Mouse (Mus musculus) bone marrow, adult 2 months (tissue): ENCODE data around the gene 2410137M14Rik. TPM values are rescaled to one million over a fixed set of nuclear protein-coding genes. Genes with fewer than 3 reads are reported as not detected.
"Not testable (repeated sequence)": the region's sequence is repeated elsewhere in the genome, so short reads cannot be mapped to it uniquely, and the experiment has no call there.

Experiments used
- H3K27ac ChIP-seq: fragments of 200-500 bp; 2 replicates; pipeline ENCODE4 v1.5.1; 2012; ENCODE audit warnings: low read depth, mild to moderate bottlenecking, control low read depth, inconsistent platforms, low read length; ENCODE audit not compliant: control insufficient read depth, poor library complexity, insufficient read depth
- H3K4me1 ChIP-seq: fragments of 200-500 bp; 2 replicates; pipeline ENCODE4 v1.6.1; 2011; ENCODE audit warnings: low read length; ENCODE audit not compliant: control insufficient read depth, insufficient read depth
- H3K4me3 ChIP-seq: fragments of 200-500 bp; replicated peaks from 2 replicates; pipeline ENCODE3; 2011; ENCODE audit warnings: mild to moderate bottlenecking, low read depth, low read length, control low read depth; ENCODE audit not compliant: control insufficient read depth
- CTCF ChIP-seq: fragments of 200-500 bp; IDR thresholded peaks from 2 replicates; pipeline ENCODE4 v1.5.1; 2011; ENCODE audit warnings: low read length, control low read depth; ENCODE audit not compliant: control insufficient read depth, insufficient read depth
- POLR2A ChIP-seq: fragments of 200-500 bp; IDR thresholded peaks from 2 replicates; pipeline ENCODE4 v1.6.1; 2011; ENCODE audit warnings: low read depth, mild to moderate bottlenecking, control low read depth, low read length, borderline replicate concordance; ENCODE audit not compliant: control insufficient read depth
- whole genome bisulfite sequencing: fragments of 180-500 bp; shearing (Covaris S2); methylation state at CpG from one replicate; pipeline ENCODE4 v1.1.7; 2018; 5-methylcytosine and 5-hydroxymethylcytosine counted together
- polyA plus RNA-seq: library from polyadenylated mRNA; stranded (reverse); fragments of >200 nt; gene quantifications from 2 replicates; pipeline ENCODE4 v1.2.4, GENCODE M21; 2011; ENCODE audit warnings: low replicate concordance; ENCODE audit not compliant: missing spikeins, insufficient read depth, insufficient read length

Gene 2410137M14Rik
- polyA plus RNA-seq = 1.8 TPM in 1 of 2 replicates, not detected in the other

GRCm38 (mm10) chr17:36981221-36981813 lies at the start of gene 2410137M14Rik:
TSS of gene 2410137M14Rik (minus strand) at chr17:36981237.
- WGBS = 37% methylated on average over 18 of the region's 18 CpGs
- H3K4me3 ChIP-seq = no peak within 1 kb of the TSS
- H3K27ac ChIP-seq = no peak within 1 kb of the TSS
- no peaks in the 10 kb centered on the region; the same call in 1 of the 2 replicates for H3K4me1 ChIP-seq
- TF ChIP-seq POLR2A (no peak), CTCF (no peak)

GRCm38 (mm10) chr17:37029162-37029561 lies 48.1 kb upstream of the 2410137M14Rik start:
- no peak for TF ChIP-seq POLR2A
- no peak for TF ChIP-seq CTCF
- WGBS = 70% methylated on average over 8 of the region's 8 CpGs
- H3K27ac ChIP-seq = no peak overlapping the region
- no peaks in the 10 kb centered on the region for H3K4me1 ChIP-seq
- H3K4me3 ChIP-seq = no peak overlapping the region

- H3K4me1 ChIP-seq = no peaks in the 10 kb centered on the region
- TF ChIP-seq CTCF = no peak
- no peak for TF ChIP-seq POLR2A
- no peak overlapping the region for H3K27ac ChIP-seq
- peak overlapping the region; percentile 55 for H3K4me3 ChIP-seq
- WGBS = under 1% methylated on average over 14 of the region's 14 CpGs
Observed at GRCm38 (mm10) chr17:37028683-37029120, 47.7 kb upstream of the 2410137M14Rik start.

- no peaks in the 10 kb centered on the region for H3K4me1 ChIP-seq
- no peak overlapping the region for H3K27ac ChIP-seq
- TF ChIP-seq CTCF (no peak), POLR2A (no peak)
- H3K4me3 ChIP-seq = no peak overlapping the region
- WGBS = 53% methylated on average over 10 of the region's 10 CpGs
Observed at GRCm38 (mm10) chr17:37028212-37028611, 47.2 kb upstream of the 2410137M14Rik start.

GRCm38 (mm10) chr17:37027486-37027885 lies 46.4 kb upstream of the 2410137M14Rik start:
- no peak for TF ChIP-seq POLR2A
- TF ChIP-seq CTCF = no peak
- H3K4me1 ChIP-seq = no peaks in the 10 kb centered on the region
- no peak overlapping the region for H3K4me3 ChIP-seq
- WGBS = 85% methylated on average over 4 of the region's 4 CpGs
- H3K27ac ChIP-seq = no peak overlapping the region

- WGBS = 84% methylated on average over 2 of the region's 2 CpGs
- Histone ChIP-seq H3K27ac (no peak overlapping the region), H3K4me1 (no peaks in the 10 kb centered on the region), H3K4me3 (no peak overlapping the region)
- no peak for TF ChIP-seq POLR2A
Observed at GRCm38 (mm10) chr17:37026425-37026824, 45.4 kb upstream of the 2410137M14Rik start.

- WGBS = 53% methylated on average over 9 of the region's 9 CpGs
- H3K4me1 ChIP-seq = no peaks in the 10 kb centered on the region
- H3K27ac ChIP-seq = no peak within 1 kb of the TSS
- H3K4me3 ChIP-seq = no peak within 1 kb of the TSS
- TF ChIP-seq POLR2A = no peak
Observed at GRCm38 (mm10) chr17:37022628-37023576, 41.9 kb upstream of the 2410137M14Rik start, which contains the start of gene Mog. TSS of gene Mog (minus strand) at chr17:37023398.

GRCm38 (mm10) chr17:37019242-37019641 lies 38.2 kb upstream of the 2410137M14Rik start:
- not testable (repeated sequence) for H3K4me1 ChIP-seq, H3K27ac ChIP-seq, H3K4me3 ChIP-seq
- 84% methylated on average over 5 of the region's 5 CpGs for WGBS
